Mouse (Mus musculus) layer of hippocampus, adult 11-12 months (tissue): ENCODE results near the gene Enpp1.
A peak's percentile ranks its signal among the peaks of the same experiment; 100 is the strongest.

Experiments
- DNase-seq: peaks from one replicate; pipeline ENCODE4 v3.0.0; 2022; ENCODE audit warnings: low spot score

Gene Enpp1

DNA sequence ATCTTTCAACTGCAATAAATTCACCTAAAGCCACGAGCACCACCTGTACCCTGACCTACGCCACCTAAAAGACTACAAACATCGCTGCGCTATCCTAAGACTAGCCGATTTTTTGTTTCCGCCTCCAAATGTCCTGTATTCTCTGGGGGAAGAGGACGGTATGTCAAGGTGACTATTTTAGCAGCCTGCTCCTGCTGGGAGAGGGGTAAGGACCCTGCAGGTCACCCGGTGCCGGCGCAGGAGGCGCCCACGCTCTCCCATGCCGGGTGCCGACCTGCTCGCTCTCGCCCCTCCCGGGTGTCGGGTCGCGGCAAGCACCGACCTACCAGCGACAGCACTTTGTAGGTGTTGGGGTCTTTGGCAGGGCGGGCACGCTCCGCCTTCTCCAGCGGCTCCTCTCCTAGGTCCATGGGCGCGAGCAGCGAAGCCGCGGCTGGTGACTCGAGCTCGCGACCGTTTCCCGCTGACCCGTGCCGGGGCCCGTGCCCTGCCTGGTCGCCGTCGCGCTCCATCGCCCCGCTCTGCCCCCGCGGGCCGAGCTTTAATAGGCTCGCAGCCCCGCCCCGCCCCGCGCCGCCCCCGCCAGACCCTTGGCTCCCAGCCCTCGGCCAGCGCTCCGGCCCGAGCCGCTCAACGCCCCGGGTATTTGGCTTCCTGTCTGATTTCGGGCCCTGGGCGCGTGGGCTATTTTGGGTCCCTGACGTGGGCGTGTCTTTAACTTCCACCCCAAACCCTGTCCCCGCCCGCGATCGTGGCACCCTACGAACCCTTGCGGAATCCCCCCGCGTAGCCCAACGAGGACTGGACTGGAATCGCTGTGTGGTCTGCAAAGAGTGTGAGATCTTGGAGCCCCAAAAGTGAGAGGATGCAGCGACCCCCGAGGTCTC, at the start of gene Enpp1:
Enpp1 (minus strand) TSS at position 680 of the 887 bp plus-strand sequence.
- DNase-seq, result peak; percentile 22

DNA sequence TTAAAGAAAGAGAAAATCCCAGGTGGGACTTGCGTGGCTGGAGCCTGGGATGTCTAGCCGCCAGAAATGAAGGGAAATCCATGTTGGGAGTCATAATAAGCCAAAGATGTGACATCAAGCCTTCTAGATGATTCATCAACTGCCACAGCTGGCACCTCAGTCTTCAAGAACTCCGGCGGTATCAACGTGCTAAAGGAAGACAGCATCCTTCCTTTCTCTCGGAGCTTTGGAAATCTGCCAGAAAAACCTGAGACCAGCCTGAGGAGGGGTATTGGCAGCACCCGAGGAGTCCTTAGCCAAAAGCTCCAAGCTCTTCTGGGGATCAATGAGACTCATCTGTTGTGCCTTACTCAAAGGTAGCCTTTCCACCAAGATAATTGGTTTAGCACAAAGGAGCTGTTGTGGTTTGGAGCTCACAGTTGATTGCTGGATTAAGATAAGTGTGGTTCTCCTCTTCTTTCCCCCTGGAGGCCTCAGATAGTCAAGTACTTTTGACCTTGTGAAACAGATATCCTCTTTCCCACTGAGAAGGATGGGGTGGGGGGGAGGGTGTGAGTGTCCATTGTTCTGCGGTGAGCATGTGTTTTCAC, 46.5 kb upstream of the Enpp1 start:
- no peak for DNase-seq

DNA sequence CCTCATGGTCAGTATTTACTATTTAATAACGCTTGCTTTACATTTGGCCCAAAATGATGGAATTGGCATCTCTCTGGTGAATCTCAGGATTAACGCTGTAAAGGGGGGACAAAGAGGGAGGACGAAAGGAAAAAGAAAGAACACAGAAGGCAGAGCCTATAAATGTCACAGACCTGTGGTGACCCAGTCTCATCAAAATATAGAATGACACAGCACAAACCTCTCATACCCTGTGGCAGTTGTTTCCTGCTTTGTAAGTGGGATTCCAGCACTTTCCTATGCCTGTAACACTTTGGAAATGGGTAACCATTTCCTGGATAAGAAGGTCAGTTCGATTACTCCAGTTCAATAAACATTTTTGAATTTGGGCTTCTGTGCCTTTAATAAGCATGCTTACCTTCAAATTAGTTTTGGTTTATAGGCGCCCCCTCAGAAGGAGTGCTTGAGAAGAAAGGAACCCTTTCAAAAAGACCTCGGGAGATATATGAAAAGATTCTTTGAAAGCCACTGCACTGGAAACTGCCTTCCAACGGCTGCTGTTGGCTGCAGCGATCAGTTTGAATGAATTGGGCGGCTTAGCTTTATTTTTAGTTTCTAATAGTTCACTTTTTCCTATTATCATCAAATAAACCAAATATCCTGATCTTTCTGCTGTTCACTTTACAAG, 43.0 kb upstream of the Enpp1 start:
- DNase-seq, result no peak

DNA sequence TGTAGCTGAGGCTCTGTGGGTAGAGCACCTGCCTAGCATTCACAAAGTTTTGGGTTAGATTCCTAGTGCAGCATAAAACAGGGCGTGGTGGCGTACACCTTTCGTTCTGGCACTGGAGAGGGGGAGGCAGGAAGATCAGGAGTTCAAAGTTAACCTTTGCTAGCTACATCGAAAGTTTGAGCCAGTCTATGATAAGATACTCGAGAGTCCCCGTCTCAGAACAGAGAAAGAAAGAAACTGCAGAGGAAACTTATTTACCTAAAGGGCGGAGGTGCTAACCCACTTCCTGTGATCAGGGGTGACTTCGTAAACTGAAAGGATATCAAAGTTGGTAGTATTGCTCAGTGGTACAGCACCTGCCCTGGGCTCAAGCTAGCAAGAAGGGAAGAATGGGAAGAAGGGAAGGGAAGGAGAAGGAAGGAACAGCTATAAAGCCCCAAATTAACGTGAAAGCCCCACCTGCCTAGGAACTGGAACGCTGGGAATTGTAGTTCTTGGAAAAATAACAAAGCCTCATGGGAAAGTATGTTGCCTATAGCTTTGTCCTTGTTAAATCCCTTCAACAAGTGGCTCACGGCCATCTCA, 42.4 kb upstream of the Enpp1 start:
- DNase-seq, result no peak

DNA sequence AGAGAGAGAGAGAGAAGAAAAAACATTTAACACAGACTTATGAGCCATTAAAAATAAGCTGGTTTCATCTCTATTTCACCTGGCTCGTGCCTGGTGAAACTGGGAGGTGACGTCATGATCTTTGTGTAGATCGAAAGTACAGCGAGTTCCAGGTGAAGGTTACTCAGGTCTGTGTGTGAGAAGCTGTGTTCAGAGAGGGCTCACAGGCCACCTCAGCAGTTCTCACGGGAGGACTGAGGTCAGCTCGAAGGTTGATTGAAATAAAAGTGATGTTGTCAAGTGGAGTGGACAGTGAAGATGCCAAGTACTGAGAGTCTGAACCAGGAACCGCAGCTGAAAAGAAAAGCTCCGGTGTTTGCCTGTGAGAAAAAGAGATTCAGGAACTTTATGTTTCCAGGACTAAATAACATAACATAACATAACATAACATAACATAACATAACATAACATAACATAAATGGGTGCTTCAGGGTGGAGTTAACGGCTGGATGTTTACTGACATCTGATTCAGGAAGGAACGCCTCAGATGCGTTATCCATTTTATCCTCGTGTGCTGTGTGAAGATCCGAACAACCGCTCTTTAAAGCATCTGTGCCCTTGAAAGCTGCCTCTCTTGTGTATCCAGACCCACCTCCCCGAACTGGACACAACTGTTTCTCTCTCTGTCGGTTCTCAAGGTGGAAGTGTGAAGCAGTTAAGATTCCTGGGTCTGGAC, 41.7 kb upstream of the Enpp1 start:
- no peak for DNase-seq

DNA sequence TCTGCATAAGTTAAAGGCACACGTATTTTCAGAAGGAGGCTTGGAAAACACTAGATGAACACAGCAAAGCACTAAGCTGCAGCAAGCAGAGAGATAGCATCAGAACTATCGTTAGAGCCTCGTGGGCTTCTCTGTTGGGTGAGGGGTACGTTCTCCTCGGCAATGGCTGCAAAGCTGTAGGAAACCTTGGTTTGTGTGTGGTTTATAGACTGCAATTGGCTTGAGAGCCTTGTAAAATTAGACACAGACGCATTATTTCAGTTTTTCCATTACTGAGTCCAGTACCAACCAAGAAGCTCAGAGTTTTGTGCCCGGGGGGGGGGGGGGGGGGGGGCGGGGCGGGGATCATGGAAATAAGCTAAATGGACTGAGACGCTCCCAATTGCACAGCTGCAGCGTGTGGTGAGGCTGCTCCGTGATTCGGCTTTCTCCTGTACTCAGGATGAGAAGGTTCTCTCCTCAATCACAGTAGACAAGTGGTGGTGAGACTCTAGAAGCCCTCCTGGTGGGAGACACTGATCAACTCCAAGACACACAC, 31.1 kb upstream of the Enpp1 start:
- DNase-seq, result no peak

DNA sequence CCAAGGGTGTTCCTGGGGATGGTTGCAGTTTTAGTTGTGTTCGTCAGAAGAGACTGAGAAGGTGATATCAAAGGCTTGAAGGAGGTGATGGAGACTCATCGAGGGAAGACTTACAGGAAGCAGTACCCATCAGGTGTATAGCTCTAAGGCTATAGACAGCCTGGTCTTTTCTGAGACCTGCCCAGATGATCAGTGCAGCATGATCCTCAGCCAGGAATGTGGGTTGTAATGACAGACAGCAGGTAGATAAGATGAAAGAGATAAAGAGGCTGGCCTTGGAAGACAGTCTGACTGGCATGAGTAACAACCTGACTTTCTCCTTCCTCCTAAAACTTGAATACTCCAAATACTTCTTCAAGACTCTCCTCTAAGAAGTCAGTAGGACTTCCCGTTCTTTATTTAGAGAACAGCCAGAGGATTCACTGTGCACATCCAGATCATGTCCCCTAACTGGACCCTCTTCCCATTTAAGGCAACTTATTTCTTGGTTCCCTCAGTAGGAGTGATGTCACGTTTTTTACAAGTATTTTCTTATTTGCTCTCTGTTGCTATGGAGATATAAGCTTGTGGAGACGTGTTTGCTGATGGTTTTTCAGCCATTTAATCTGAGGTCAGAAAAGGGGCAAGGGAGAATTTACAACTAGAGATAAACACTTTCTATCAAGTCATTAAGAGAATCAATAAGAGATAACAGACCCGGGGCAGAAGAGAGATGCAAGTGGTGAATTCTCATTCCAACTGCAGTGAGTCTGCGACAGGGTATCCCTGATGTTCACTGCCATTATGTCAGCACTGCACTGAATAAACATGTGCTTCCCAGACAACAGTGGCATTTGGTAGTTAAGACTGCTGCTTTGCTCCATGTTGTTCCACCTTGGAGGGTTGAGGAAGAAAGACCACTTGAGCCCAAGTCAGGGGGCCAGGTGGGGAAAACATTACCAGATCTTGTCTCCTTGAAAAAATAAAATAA, 29.6 kb upstream of the Enpp1 start:
- no peak for DNase-seq

DNA sequence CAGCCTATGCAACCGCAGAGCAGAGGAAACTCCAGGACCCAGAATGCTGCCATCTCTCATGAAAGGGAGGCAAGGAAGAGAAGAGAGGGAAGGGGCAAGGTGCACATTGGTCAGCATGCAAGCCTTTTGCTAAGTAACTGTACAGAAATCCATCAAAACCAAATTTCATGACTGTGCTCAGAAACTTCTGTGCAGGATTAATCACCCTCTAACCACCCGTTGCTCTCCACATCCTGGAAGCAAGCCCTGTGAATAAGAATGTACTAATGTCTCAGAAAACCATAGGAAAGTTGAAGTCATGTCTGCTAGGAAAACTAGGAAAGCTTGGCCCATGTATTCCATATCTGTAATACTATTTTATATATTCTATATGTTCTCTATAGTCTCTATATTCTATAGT, 27.2 kb upstream of the Enpp1 start:
- no peak for DNase-seq

DNA sequence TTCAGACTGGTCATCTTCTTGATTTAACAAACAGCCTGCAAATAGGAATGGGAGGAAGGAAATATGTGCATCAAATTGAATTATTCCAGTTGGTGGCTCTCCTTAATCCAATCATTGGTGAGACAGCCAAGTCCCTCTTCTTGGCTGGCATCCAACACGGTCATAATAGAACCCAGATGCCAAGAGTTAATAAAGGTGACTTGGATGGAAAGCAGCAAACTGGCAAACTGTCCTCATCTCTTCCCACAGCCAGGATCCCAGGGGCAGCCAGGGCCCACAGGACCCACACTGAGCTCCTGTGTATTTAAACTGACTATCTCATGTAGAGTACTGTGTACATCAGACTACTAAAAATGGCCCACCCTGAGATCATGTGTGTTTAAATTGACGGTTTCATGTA, 26.5 kb upstream of the Enpp1 start:
- DNase-seq, result no peak

DNA sequence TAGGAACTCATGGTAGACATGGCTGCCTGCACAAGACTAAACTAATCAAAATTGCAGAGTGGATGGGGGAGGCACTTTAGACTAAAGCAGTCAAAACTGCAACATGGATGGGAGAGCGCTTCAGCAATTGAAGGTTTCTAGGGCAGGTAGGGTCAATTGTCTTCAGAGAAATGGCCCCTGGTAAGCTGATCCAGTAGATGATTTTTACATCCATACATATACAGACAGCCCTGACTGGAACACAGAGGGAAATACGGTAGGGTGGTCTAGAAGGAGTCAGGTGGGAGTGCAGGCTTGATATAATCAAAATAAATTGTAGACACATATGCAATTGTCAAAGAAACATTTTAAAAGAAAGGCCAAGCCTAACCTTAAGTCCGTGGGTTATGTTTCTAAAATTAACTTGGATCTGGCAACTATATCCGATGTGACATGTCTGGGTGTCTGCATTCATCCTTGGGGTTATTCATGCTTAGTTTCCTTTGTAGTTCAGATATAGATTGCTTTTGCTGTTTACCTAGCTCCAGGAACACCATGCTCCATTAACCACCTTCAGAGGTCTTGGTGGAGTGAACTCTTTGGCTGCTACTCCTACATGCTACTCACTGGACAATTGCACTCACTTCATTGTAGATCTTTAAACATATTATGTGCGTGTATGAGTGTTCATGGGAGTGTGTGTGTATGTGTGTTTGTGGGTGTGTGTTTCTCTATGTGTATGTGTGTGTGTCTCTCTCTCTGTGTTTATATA, 23.2 kb upstream of the Enpp1 start:
- no peak for DNase-seq

DNA sequence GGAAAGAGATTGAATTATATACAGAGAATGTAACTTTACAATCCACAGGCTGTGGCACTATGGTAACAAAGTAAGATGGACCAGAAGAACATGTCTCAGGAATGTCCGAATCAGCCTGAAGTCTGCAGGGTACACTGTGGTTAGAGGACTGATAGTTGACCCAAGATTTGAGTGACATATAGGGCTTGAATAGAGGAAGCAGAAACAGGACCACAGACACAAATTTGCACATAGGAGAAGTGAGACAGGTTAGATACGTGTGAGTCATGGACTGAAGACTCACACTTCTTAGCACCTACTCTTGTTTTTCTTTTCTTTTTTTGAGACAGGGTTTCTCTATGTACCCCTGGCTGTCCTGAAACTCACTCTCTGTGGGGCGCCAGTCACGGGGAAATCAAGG, 15.5 kb upstream of the Enpp1 start:
- DNase-seq, result no peak

DNA sequence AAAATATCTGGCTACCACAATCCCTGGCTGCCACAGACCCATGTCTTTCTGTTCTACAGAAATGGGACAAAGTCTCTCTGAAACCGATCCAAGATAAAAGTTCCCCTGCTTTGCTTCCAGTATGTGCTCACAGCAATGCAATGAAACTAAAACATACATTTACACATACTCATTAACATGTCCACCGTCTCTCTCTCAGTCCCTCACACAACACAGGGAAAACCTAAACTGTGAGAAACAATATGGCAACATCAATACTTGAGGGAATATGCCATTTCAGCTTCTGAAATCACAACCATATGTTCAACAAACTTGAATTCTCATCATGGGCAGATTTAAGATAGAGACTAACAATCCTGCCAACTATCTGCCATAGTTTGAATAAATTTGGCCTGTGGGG, 13.2 kb upstream of the Enpp1 start:
- DNase-seq, result no peak

DNA sequence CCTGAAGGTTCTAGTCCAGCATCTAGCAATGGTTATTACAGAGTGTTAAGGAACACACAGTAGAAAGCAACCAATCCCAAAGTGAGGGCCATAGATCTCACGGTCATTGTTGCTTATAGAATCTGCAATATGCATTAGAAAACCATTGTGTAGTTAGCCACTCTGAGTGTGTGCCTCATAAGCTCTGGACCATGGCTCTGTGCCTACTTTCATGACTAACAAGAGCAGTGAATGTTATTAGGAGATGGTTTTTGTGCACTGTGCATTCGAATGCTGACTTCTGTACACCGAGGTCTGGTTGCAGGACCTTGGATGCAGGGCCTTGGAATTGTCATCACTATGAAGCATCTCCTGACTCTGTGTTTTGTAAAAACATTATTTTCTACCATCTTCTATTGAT, 9.9 kb upstream of the Enpp1 start:
- no peak for DNase-seq

DNA sequence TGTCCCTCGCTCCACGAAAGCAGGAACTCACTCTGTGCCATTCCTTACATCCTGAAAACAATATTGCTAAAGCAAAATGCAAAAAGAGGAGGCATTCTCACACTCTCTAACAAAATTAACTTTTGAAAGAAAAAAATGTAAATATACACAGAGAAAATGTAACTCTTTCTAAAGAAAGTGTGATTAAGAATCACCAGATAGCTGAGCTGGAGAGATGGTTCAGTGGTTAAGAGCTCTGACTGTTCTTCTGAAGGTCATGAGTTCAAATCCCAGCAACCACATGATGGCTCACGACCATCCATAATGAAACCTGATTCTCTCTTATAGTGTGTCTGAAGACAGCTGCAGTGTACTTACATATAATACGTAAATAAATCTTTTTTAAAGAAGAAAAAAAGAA, 7.4 kb upstream of the Enpp1 start:
- DNase-seq, result no peak

DNA sequence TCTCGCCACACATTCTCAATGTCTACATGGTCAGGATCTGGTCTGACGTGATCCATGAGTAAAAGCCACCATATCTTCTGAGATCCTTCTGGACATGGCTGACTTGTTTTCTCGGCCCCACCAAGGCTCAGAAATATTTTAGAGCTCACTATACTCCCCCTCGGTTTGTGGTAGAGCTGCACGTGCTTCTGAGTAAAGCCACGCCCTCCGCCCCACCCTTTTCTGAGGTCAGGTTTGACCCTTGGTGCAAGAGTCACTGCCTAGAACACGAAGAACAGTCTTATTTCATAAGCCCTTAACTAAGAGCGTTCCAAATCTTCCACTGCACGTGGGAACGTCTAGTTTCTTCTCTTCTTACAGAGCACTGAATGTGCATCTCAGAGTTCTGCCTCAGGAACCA, 6.8 kb upstream of the Enpp1 start:
- no peak for DNase-seq

DNA sequence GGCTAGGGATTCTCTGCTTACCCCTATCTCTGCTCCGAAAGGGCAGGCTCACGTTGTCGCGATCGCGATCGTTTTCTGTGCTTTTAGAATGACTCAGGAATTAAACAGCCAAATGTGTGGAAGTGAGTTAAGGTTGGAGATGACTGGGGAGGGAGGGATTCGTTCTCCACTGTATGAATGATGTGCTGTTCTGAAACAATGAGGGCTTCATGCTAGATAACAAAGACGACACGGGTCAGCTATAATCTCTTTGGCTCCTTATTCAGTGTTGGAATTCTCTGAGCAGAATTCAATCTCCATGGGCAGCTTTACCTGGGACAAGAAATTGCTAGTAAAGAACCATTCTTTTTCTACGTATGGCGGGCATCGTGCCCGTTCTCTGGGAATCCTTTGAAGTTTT, 6.1 kb upstream of the Enpp1 start:
- no peak for DNase-seq

DNA sequence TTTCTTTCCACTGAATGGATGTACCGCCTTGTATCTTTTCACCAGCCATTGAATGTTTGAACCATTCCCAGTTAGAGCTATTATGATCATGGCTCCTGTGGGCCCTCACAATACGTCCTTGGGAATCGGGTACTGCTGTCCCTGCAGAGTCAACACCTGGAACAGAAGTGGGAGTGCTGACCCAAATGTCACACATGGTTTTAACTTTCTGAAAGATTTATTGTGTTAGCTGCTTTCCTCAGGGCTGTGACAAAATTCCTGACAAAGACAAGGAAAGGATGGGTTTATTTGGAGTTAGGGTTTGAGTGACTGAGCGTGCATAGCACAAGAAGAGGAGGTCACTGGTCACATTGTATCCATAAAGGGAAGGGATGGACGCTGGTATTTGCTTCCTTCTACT, 4.3 kb upstream of the Enpp1 start:
- DNase-seq, result no peak

DNA sequence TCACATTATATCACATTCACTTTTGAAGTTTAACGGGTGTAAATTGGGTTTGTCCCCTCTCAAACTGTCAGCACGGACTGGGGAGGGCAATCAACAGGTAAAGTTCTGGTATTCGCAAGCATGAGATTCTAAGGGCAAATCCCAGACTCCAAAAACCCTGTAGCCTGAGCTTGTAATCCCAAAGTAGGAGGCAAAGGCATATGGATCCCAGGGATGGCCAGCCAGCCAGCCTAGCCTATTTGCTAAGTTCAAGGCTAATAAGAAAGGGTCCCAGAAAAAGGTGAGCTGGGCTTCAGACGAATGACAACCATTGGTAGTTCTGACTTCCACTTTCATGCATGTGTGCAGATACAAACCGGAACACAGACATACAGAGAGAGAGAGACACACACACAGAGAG, 942 bp upstream of the Enpp1 start:
- DNase-seq, result no peak

DNA sequence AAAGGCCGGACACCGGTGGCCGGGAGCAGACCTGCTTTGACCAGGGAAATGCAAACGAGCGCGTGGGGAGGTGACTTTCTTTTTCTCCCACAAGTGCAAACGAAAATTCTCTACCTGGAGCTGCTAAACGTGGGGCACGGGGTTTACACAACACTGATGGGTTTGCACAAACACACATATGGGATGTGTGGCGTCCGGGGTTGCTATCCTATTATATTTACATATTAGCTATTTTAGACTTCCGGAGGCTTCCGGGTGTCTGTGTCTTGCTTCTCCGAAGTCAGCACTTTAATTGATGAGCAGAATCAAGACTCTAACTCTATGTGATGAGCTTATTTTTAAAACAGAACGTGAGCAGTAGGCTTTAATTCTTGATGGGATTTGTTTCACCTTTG, 405 bp upstream of the Enpp1 start:
- no peak for DNase-seq

DNA sequence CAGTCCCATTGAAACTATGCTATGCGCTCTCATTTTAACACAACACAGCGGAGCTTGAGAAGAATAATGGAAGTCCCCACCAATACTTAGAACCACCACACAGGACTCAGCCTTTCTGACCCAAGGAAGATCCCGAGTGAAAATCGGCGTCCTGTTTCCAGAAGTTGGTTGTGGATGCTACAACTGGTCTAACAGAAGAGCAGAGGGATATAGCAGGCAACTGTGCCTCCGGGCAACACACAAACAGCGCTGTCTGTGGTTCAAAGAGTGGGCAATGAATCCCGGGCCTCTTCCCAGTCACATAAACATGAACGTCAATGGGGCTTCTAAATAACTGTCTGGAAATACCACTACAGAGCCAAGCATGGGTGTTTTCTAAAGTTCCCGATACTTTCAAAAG, 888 bp downstream of the Enpp1 start:
- no peak for DNase-seq
